Mouse (Mus musculus) limb, embryonic 10.5 days (tissue): Measurements from ENCODE around the gene Zfp13. TPM values are rescaled to one million over a fixed set of nuclear protein-coding genes. Genes with fewer than 3 reads are reported as not detected.
"Not testable (repeated sequence)": the region's sequence is repeated elsewhere in the genome, so short reads cannot be mapped to it uniquely, and the experiment has no call there.

ENCODE experiments used
- DNase-seq: peaks from one replicate; pipeline ENCODE4 v3.0.0-alpha.2; 2017; ENCODE audit warnings: low spot score
- H3K27ac ChIP-seq: fragments of 300-500 bp; sonication (generic); 2 replicates; pipeline ENCODE4 v1.5.1; 2016; ENCODE audit warnings: mild to moderate bottlenecking
- H3K27me3 ChIP-seq: fragments of 300-500 bp; sonication (generic); 2 replicates; pipeline ENCODE4 v1.6.1; 2016; ENCODE audit warnings: low read depth, mild to moderate bottlenecking; ENCODE audit not compliant: poor library complexity, severe bottlenecking
- H3K36me3 ChIP-seq: fragments of 300-500 bp; sonication (generic); 2 replicates; pipeline ENCODE4 v1.6.1; 2016; ENCODE audit warnings: mild to moderate bottlenecking, moderate library complexity
- H3K4me1 ChIP-seq: fragments of 300-500 bp; sonication (generic); 2 replicates; pipeline ENCODE4 v1.6.1; 2016
- H3K4me3 ChIP-seq: fragments of 300-500 bp; sonication (generic); 2 replicates; pipeline ENCODE4 v1.5.1; 2016; ENCODE audit warnings: mild to moderate bottlenecking, moderate library complexity
- H3K9me3 ChIP-seq: fragments of 300-500 bp; sonication (generic); replicated peaks from 2 replicates; pipeline ENCODE4 v1.6.1; 2016; ENCODE audit warnings: mild to moderate bottlenecking
- WGBS: fragments of 180-500 bp; shearing (Covaris S2); methylation state at CpG from one replicate; pipeline ENCODE4 v1.1.7; 2016; 5-methylcytosine and 5-hydroxymethylcytosine counted together
- polyA plus RNA-seq: library from polyadenylated mRNA; unstranded; fragments of >200 nt; fragmentation: Nextera tagmentation; extraction: Ambion mirVana; gene quantifications from 2 replicates; pipeline ENCODE4 v1.2.1, GENCODE M21; 2016

The Zfp13 gene
- polyA plus RNA-seq, 1 experiment from 2014 or later = 25.4 TPM

DNA sequence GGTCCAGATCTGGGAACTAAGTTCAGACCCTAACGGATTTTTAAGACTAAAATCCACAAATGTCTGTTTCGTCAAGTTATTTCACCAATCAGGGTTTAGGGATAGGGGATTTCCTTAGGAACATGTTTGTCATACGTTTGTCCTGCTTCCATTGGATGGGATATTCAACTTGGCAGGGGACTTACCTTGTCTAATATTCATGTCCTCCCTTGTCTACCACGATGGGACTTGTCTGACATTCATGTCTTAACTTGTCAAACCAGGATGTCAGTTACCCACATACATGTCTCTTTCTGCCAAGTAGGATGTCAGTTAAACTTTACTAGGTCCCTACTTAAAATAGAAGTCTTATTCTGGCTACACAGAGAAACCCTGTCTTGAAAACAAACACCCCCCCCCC lies 55.3 kb downstream of the Zfp13 start:
- H3K36me3 ChIP-seq = no peaks in the 10 kb centered on the region
- 77% methylated on average over 4 of the region's 4 CpGs for WGBS

DNA sequence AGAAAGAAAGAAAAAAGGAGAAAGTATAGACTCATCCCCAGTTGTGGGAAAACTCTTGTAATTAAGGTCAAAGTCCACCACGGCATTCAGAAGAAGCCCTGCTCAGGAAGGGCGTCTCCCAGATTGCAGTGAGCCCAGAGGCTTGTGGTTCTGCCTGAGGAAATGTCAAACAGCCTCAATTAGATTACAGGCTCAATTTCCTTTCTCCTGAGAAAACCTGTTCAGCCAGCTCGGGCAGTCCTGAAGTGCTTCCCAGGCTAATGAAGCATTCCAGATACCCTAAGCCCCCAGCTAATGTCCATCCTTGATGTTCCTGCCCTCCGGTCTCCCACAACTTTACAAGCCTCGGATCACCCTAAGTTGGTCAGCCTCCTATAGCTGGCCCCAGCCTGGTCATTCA lies 56.0 kb downstream of the Zfp13 start:
- H3K9me3 ChIP-seq = no peaks in the 10 kb centered on the region
- WGBS = 26% methylated on average over 5 of the region's 5 CpGs
- H3K27ac ChIP-seq = no peak overlapping the region
- H3K27me3 ChIP-seq = peaks cover 19% of the 10 kb centered on the region
- no peaks in the 10 kb centered on the region for H3K36me3 ChIP-seq
- H3K4me3 ChIP-seq = no peak overlapping the region
- no peak for DNase-seq
- peaks cover 35% of the 10 kb centered on the region for H3K4me1 ChIP-seq

More for the DNA sequence above, 55.3 kb downstream of the Zfp13 start:
- H3K4me1 ChIP-seq = peaks cover 33% of the 10 kb centered on the region
- no peak overlapping the region for H3K4me3 ChIP-seq
- H3K27ac ChIP-seq = no peak overlapping the region
- H3K9me3 ChIP-seq = no peaks in the 10 kb centered on the region
- peaks cover 12% of the 10 kb centered on the region; the same call in 1 of the 2 replicates for H3K27me3 ChIP-seq
- DNase-seq = no peak

DNA sequence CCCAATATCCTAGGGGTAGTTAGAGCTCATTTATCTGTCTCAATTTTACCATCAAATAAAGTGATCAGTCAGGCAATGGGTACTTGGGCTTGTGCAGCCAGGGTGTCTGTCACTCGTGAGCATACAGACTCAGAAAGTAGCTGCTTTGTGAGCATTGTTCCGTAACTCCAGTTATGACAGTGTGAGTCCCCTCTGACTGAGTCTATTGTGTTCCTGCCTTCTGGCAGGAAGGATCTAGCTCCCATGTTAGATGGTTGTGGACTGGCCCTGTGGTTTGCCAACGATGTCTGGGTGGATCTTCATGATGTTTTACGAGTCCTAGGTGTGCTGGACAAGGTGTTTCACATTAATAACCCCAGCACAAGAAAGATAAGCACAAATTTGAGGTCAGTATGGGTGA lies 56.5 kb downstream of the Zfp13 start:
- 43% methylated on average over 4 of the region's 4 CpGs for WGBS
- no peaks in the 10 kb centered on the region for H3K9me3 ChIP-seq
- no peak for DNase-seq
- H3K27me3 ChIP-seq = peaks cover 24% of the 10 kb centered on the region
- no peaks in the 10 kb centered on the region for H3K36me3 ChIP-seq
- 0 out of 2 replicates have a peak overlapping the region, but pooled peaks have one; percentile 43 for H3K4me3 ChIP-seq
- peaks cover 40% of the 10 kb centered on the region for H3K4me1 ChIP-seq
- H3K27ac ChIP-seq = no peak overlapping the region

DNA sequence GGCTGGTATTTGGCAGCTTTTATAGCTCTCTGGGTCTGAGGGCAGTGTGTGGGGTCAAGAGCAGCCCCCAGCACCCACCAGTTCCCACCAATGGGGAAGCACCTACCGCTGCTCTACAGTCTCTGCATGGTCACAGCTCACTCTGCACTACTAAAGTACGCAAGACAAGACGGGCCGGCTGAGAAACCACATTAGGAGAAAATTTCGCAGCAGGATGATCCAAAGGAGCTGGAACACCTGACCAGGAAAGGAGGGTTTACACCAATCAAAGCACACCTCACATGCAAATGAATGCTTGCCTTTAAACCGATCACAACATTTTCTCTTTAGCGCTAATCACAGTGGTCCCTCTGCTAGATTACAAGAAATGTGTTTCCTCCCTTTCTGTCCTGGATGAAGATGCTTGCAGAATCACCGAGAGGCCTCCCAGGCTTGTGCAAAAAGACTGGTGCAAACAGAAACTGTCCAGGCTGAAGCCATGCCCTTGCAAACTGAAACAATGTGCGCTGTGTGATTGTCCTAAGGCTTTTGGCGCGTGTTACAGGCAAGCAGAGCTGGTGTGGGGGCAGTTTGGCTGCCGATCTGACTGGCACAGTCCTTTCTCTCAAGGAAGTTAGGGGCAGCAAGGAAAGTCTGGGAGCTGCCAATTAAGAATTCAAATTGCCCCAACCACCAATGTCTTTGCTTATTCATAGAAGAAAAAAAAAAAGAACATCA lies 57.1 kb downstream of the Zfp13 start:
- peaks cover 44% of the 10 kb centered on the region for H3K4me1 ChIP-seq
- H3K4me3 ChIP-seq = peak overlapping the region; percentile 43
- peak overlapping the region; percentile 51; the same call in 1 of the 2 replicates for H3K27ac ChIP-seq
- peaks cover 31% of the 10 kb centered on the region for H3K27me3 ChIP-seq
- WGBS = 12% methylated on average over 12 of the region's 12 CpGs
- no peaks in the 10 kb centered on the region for H3K36me3 ChIP-seq
- no peaks in the 10 kb centered on the region for H3K9me3 ChIP-seq
- DNase-seq = no peak

DNA sequence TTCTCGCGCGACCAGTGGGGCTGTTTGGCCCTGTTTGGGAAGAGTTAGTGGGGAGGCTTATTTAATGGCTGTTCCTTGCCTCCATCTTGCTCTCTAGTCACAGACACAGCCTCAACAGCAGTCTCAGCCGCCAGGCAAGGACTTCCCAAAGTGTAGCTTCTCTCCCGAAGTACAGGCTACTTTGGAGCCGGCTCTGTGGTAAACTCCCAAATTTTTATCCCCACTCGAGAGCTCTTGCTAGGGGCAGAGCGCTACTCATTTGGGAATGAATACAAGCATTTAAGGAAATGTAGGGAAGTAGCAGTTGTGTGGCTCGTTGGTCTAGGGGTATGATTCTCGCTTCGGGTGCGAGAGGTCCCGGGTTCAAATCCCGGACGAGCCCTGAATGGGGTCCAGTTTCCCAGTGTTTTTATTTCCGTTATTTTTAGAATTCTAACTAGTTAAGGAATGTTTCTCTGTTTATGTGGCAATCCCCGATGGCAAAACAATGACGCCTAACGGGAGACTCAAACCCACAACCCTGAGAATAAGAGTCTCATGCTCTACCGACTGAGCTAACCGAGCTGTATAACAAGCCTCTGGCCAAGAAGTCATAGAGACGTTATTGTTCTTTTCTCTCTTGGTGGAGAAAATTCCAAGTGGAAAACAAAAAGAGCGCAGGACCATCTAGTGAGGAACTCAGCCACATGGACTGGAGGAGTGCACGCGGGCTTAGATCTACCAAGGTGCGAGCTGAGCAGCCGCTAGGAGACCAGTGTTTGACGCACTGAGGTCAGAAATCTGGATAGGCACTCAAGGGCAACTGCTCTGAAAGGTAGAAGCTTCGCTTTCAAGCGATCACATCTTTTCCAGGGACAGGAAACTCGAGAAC lies 58.4 kb downstream of the Zfp13 start:
- Histone ChIP-seq H3K36me3 (no peaks in the 10 kb centered on the region), H3K9me3 (no peaks in the 10 kb centered on the region), H3K27ac (0 out of 2 replicates have a peak overlapping the region, but pooled peaks have one; percentile 46), H3K27me3 (peaks cover 35% of the 10 kb centered on the region), H3K4me1 (peaks cover 44% of the 10 kb centered on the region), H3K4me3 (peak overlapping the region; percentile 43)
- WGBS = 8% methylated on average over 31 of the region's 31 CpGs
- DNase-seq = peak; percentile 73

DNA sequence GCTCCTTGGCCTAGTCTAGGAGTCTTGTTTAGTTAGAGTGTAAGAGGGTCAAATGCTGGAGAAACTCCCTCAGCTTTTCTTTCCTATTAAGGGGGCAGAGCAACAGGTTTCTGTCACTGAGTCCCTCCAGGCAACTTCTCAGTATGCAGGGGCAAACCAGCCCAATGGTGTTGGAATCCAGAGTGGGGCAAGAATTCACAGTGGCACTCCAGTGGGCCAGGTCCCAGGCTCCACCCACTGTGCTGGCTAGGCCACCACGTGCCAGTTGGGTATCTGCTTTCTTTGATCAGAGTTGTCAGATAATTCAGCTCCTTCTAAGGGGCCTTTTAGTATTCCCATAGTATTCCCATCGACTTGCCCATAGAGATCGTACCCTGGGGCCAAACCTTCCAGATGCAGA lies 59.2 kb downstream of the Zfp13 start:
- Histone ChIP-seq H3K27ac (no peak overlapping the region), H3K27me3 (peaks cover 35% of the 10 kb centered on the region), H3K9me3 (no peaks in the 10 kb centered on the region), H3K36me3 (no peaks in the 10 kb centered on the region), H3K4me3 (peak overlapping the region; percentile 43), H3K4me1 (peaks cover 44% of the 10 kb centered on the region)
- 31% methylated on average over 3 of the region's 3 CpGs for WGBS
- no peak for DNase-seq

DNA sequence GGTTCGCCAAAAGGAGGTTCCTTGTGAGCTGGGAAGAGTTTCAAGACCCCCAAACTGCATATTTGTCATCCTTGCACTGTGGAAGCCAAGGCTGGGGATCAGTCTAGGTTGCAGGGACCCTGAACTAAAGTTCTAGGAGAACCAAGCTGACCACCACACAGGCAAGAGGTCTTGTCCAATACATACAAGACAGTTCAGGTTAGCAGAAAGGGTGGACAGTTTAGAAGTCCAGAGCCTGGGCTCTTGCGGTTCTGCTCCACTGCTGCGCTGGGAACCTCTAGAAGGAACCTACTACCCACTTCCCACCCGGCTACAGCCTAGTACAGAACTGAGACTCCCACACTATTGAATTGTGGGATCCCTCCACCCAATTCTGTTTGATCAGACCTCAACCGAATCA lies 59.7 kb downstream of the Zfp13 start:
- no peak overlapping the region for H3K4me3 ChIP-seq
- WGBS = 84% methylated on average over 5 of the region's 5 CpGs
- peak; percentile 34 for DNase-seq
- H3K27me3 ChIP-seq = peaks cover 40% of the 10 kb centered on the region
- no peaks in the 10 kb centered on the region for H3K36me3 ChIP-seq
- H3K27ac ChIP-seq = no peak overlapping the region
- peaks cover 48% of the 10 kb centered on the region for H3K4me1 ChIP-seq
- H3K9me3 ChIP-seq = no peaks in the 10 kb centered on the region

DNA sequence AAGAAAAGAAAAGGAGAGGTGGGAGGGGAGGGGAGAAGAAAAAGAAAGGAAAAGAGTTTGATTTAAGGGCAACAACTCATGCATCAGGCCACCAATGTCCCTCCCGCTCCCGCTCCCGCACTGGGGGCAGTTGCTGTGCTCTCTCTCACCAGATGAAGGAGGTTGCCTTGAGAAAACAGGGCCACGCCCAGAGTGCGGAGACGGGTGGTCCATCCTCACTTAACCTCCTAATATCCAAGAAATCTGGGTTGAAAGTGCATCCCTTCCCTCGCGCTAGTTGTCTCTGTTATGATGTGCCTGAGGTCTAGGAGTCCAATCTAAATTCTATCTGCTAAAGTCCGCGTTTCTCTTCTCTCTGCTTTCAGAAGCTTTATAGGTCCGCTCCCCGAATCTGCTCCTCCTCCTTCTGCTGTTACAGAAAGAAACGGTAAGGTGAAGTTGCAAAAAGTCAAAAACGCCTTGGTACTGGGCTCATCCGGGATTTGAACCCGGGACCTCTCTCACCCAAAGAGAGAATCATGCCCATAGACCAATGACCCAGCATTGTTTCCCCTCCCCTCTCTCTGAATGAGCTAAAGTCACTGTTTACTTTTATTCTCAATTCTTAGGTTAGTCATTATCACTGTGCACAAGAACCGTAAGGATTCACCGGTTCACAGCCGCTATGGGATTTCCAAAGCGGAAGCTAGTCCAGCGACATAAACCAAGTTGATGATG lies 60.8 kb downstream of the Zfp13 start:
- Histone ChIP-seq H3K27me3 (peaks cover 48% of the 10 kb centered on the region), H3K4me1 (peaks cover 47% of the 10 kb centered on the region), H3K4me3 (peak overlapping the region; percentile 48), H3K9me3 (no peaks in the 10 kb centered on the region), H3K36me3 (no peaks in the 10 kb centered on the region), H3K27ac (no peak overlapping the region)
- WGBS = 10% methylated on average over 21 of the region's 21 CpGs
- peak; percentile 47 for DNase-seq

DNA sequence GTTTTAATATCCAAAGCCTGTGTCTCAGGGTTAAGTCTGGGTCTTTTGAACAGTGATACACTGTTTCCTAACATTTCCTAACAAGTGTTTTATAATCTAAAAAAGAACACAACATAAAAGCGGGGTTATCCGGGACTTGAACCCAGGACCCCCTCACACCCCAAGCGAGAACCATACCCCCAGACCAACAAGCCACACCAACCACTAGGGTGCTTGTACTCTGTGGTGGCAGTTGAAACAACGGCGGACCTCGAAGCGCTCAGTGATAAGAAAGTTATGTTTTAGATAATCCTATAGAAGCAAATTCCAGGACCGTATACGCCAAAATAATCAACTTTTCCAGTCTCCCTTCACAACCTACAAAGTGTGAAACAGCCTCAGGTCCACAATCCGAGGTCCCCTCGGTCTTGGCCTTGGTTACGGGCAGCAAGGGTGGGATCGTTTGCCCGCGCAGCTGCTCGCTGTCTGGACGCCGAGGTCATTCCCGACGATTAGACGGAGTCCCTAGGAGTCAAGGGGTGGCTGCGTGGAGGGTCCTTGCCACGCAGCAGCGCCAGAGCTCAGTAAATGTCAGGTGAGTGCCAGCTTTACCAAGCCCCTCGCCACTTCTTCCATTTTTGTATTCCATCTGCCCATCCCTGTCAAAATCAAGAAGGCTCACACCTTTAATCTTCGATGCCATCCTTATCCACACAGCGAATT lies 61.6 kb downstream of the Zfp13 start:
- H3K27me3 ChIP-seq = peaks cover 48% of the 10 kb centered on the region
- H3K27ac ChIP-seq = no peak overlapping the region
- H3K36me3 ChIP-seq = no peaks in the 10 kb centered on the region
- peak overlapping the region; percentile 48 for H3K4me3 ChIP-seq
- peak; percentile 48 for DNase-seq
- WGBS = 5% methylated on average over 27 of the region's 27 CpGs
- peaks cover 39% of the 10 kb centered on the region for H3K4me1 ChIP-seq
- H3K9me3 ChIP-seq = no peaks in the 10 kb centered on the region

DNA sequence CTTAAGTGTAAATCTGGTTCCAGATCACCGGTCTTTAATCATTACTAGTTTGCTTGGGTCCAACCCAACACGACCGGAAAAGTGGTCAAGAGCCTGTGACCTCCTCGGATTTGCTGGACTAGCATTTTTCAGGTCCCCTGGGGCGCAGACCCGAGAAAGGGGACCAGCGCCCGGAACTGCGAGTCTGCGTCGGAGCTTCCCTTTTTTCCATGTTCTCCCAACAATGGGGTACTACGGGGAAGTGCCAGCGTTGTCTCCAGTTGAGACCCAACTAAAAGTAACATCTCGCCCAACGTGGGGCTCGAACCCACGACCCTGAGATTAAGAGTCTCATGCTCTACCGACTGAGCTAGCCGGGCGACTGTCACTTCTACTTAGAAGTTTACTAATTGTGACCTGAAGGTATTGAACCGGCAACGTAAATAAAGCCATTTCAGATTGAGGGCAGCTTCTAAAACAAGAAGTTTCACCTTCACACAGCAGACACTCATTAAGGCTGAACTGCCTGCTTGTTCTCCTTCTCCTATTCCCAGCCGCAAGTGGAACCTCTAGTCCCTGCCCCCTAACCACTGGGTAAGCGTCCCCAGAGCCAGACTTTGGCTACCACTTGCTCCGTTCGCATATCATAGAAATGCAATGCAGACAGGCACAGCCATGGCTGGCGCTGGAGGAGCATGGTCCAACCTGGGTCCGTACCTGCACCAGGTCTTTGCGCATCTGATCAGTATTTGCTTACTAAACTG lies 64.1 kb downstream of the Zfp13 start:
- not testable (repeated sequence) for H3K9me3 ChIP-seq, H3K27ac ChIP-seq, H3K36me3 ChIP-seq
- peaks cover 48% of the 10 kb centered on the region for H3K27me3 ChIP-seq
- peaks cover 19% of the 10 kb centered on the region for H3K4me1 ChIP-seq
- H3K4me3 ChIP-seq = peak overlapping the region; percentile 20; the same call in 1 of the 2 replicates
- 2% methylated on average over 17 of the region's 29 CpGs for WGBS
- peak; percentile 59 for DNase-seq

DNA sequence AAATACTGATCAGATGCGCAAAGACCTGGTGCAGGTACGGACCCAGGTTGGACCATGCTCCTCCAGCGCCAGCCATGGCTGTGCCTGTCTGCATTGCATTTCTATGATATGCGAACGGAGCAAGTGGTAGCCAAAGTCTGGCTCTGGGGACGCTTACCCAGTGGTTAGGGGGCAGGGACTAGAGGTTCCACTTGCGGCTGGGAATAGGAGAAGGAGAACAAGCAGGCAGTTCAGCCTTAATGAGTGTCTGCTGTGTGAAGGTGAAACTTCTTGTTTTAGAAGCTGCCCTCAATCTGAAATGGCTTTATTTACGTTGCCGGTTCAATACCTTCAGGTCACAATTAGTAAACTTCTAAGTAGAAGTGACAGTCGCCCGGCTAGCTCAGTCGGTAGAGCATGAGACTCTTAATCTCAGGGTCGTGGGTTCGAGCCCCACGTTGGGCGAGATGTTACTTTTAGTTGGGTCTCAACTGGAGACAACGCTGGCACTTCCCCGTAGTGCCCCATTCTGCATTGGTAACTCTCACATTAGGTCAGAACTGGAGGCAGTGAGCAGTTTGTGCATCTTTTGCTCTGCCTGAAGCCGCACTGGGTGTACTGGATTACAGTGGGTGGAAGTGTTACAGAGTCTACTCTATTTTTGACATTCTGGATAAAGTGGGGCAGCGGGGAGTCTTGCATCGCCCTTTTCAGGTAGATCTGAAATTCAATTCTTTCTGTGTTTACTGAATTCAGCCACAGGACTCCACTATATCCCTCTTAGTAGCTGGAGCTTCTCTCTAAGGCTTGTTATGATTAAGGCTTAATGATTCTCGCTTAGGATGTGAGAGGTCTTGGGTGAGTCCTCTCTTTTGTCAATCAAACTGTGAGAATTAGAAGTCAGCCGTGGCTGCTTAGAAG lies 65.4 kb downstream of the Zfp13 start:
- DNase-seq, H3K36me3 ChIP-seq, H3K27ac ChIP-seq, H3K4me3 ChIP-seq, H3K9me3 ChIP-seq: not testable (repeated sequence)
- 9% methylated on average over 11 of the region's 23 CpGs for WGBS
- H3K4me1 ChIP-seq = peaks cover 17% of the 10 kb centered on the region
- peaks cover 34% of the 10 kb centered on the region for H3K27me3 ChIP-seq
